Mouse (Mus musculus) cerebellum, adult 2 months (tissue): ENCODE data around the gene Cdc14b.

Experiments
- CTCF ChIP-seq: fragments of 200-500 bp; IDR thresholded peaks from 2 replicates; pipeline ENCODE4 v1.5.1; 2011; ENCODE audit warnings: low read depth, mild to moderate bottlenecking, control low read depth, low read length, moderate library complexity, borderline replicate concordance; ENCODE audit not compliant: insufficient read depth
- POLR2A ChIP-seq: fragments of 200-500 bp; IDR thresholded peaks from 2 replicates; pipeline ENCODE4 v1.6.1; 2011; ENCODE audit warnings: low read length, control low read depth, borderline replicate concordance; ENCODE audit not compliant: insufficient read depth

DNA sequence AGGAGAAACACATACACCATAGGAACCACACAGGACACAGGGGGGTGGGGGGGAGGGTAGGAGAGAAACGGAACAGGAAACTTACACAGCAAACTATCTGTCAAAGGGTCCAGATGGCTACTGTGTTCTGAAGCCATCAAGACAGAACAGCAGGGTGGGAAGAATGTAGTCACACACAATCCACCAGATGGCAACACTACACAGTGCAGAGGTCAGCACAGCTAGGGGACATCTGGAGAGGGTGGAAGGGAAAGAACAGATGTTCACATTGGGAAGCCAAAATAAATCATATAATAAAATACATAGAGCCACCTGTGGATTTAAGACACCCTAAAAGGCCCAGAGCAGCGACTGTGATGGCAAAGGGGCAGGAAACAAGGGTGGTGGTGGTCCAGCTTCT lies 69.9 kb downstream of the Cdc14b start:
- TF ChIP-seq POLR2A: no peak
- TF ChIP-seq CTCF: no peak
